Mouse (Mus musculus): ENCODE measurements around the gene Aim2.

GRCm38 (mm10) chr1:173404696-173405309 lies 54.1 kb downstream of the Aim2 start:
- no peak for TF ChIP-seq CTCF (IDR thresholded peaks at IDR 0.05; ENCODE audit: low read depth, low read length)
- TF ChIP-seq POLR2A (IDR thresholded peaks at IDR 0.05; ENCODE audit: borderline replicate concordance, low read depth, low read length): no peak
